Mouse (Mus musculus) ovary, postnatal 14 days (tissue): ENCODE measurements at regions not wholly inside any gene's neighbourhood (a gene's known extent, or its start where the extent isn't known, plus 50 kb on each side); places are given as distances from the start of the nearest gene placed in this dataset.

Source experiments
- DNase-seq: peaks from one replicate; pipeline ENCODE4 v3.0.0; 2022; ENCODE audit warnings: low spot score

DNA sequence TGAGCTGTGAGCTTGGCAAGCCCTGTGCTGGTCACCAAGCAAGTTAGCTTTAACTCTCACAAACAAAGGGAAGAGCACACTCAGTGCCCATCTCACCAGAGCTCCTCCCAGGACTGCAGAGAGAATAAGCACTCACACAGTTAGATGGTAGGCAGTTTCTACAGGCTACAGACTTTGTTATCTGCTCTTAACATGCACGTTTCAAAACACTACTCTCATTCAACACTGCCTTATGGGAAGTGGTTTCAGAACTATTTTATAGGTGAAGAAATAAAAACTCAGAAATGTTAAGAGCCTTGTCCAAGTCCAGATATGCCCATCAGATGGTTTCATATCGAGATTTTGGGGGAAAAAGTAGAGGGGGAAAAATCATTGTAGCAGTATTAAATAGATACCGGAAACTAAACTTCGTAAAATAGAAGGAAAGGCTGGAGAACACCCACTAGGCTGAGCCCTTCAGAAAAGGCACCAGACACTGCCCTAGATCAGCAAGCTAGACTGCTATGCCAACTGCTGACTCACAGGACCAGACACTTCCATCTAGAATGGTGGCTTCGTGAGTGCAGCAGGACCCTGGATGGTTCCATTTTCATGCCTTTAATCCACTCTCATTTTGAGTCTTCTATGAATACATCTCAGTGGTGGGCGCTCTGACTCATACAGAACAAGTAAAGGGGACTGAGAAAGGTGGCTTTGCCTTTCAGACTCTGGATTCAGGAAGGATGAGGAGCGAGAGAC is 51.3 kb upstream of the Serbp1 start:
- no peak for DNase-seq

GRCm38 (mm10) chr6:67184662-67185061 is 53.3 kb upstream of the Serbp1 start:
- DNase-seq: no peak

- no peak for DNase-seq
Measured at GRCm38 (mm10) chr6:67183481-67184215, 54.3 kb upstream of the Serbp1 start.

DNA sequence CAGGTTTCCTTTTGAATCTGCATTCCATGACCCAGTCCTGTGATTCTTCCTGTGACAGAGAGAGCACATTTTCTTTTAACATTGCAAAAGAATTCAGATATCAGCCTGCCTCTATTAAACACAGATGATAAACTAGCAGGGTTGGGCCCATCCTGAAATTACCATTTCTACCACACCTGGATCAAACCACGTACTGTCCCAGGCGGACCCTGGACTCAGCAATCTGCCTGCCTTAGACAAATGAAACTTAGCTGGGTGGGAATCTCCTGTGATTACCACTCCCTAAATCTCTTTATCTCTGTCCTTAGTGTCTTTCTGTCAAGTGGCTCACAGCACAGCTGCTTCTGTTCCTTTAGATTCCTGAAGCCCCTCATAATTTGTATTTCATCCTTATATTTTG is 55.5 kb upstream of the Serbp1 start:
- DNase-seq: no peak

DNA sequence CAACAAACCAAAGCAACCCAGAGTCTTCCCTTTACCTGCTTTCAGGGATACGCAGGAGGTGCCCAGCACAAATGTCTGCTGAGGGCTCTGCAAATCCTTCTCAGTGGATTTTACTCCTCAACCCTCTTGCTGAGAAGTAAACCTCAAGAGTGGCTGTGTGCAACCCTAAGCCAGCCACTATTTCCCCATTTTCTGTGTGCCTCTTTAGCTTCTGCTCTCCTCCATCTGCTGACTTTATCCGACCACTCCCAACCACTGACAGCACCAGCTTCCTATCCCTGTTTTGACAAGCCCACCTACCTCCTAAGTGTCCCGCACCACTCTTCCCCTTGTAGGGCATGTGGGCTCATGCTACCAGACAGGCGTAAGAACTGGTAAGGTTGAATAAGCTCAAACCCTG is 56.5 kb upstream of the Serbp1 start:
- DNase-seq: no peak

DNA sequence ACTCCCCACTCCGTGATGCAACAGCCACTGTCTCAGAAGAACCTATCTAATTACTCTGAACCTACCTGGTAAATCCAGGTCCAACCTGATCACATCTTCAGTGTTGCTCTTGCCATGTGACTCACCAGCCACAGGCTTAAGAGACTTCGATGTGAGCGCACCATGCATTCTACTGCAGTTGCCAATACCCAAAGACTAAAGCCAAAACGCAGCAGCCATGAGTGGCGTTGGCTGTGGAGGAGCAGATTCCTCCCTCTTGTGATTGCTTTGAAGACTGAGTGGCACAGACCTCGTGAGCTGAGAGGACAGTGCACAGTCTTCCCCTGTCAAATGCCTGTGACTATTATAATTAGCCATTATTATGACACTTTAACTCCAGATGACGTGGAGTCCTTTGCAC is 58.6 kb upstream of the Serbp1 start:
- no peak for DNase-seq

DNA sequence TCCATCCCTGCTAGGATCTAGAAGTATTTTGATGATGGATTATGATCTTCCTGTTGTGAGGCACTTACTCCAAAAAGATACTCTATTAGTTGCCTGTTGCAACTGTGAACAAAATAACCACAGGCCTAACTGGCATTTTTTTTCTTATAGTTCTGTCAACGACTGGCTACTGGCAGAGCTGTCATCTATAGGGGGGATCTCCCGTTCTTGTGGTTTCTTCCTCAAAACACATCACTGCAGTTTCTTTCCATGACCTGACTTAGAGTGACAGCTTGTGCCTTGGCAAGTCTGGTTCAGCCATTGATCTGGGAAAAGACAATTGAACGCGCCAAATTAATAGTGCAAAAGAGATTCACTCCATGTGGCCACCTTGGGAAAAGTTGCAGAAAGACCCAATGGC is 59.4 kb upstream of the Serbp1 start:
- DNase-seq: no peak

DNA sequence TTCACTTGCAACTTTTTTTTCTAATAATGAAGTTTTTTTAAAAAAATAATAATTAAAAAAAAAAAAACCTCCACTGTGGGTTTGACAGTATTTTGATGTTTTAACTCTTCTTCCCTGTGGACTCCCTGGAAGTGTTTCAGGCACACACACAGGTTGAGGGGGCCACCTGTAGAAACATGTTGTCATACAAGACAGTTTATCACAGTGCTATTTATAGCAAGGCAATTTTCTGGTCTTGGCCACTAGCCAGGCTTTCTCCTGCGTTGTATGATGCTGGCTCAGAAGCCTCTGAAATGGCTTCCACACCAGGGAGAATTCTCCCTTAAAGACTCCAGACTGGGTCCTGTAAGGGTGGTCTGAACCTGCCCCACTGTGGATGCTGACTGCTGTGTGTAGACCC is 59.9 kb upstream of the Serbp1 start:
- DNase-seq: no peak

- no peak for DNase-seq
Measured at GRCm38 (mm10) chr6:67170674-67170946, 67.4 kb upstream of the Serbp1 start.

- DNase-seq: peak; percentile 33
Measured at GRCm38 (mm10) chr6:67169873-67170673, 67.9 kb upstream of the Serbp1 start.

- DNase-seq: no peak
Measured at GRCm38 (mm10) chr6:67168803-67169202, 69.2 kb upstream of the Serbp1 start.

GRCm38 (mm10) chr6:67168031-67168777 is 69.8 kb upstream of the Serbp1 start:
- peak; percentile 18 for DNase-seq

GRCm38 (mm10) chr6:67165091-67165490 is 72.9 kb upstream of the Serbp1 start:
- DNase-seq: no peak

DNA sequence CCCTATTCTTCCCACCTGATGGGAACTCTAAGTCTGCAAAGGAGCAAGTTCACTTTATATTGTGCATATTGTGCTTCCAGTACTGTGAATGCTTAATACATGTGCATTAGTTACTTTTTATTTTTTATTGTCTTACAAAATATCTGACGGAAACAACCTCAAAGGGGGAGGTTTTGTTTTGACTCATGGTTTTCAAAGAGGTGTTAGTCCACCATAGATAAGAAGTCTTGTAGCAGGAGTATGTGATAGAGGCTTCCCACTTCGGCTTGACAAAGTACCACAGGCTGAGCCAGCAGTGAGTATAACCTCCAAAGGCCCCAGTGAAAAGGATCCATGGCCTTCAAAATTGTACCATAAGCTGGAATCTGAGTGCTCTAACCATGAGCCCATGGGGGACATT is 74.0 kb upstream of the Serbp1 start:
- DNase-seq: no peak

- no peak for DNase-seq
Measured at GRCm38 (mm10) chr6:67162814-67163213, 75.2 kb upstream of the Serbp1 start.

DNA sequence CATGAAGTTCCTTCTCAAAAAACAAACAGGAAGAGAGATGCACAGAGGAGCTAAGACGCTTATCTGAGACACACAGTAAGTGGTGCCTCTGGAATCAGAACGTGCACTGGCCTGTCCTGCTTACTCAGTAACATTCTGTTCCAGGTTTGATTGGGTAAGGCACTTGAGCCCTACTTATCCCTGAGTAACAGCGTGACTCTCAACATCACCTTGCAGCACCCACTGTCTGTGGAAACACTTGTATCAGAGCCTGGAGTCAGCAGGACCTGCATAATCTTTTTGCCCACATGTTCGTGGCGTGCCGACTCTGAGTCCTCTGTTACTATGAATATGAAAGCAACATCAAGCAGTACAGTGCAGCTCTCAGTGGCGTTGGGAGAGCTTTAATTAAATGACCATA is 76.4 kb upstream of the Serbp1 start:
- no peak for DNase-seq

GRCm38 (mm10) chr6:67160564-67160963 is 77.4 kb upstream of the Serbp1 start:
- no peak for DNase-seq

- DNase-seq: no peak
Measured at GRCm38 (mm10) chr6:67159726-67160523, 78.1 kb upstream of the Serbp1 start.

DNA sequence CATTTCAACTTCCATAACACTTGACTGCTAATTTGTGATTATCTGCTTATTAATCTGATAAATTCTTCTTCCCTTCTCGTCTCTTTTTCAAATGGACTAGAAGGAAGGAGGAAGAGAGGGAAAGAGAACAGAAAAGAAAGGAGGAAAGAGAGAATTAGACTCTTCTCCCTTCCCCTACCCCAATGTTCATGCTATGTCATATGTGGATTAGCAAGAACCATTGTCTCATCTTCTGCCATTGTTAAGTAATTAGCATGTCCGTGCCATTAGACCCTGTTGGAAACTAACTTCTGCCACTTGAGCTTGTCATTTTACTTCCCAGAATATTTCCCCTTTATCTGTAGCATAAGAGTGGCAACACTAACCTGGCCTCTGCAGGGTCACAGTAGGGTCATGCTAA is 78.8 kb upstream of the Serbp1 start:
- DNase-seq: no peak

GRCm38 (mm10) chr6:67158765-67159164 is 79.2 kb upstream of the Serbp1 start:
- DNase-seq: peak; percentile 77

DNA sequence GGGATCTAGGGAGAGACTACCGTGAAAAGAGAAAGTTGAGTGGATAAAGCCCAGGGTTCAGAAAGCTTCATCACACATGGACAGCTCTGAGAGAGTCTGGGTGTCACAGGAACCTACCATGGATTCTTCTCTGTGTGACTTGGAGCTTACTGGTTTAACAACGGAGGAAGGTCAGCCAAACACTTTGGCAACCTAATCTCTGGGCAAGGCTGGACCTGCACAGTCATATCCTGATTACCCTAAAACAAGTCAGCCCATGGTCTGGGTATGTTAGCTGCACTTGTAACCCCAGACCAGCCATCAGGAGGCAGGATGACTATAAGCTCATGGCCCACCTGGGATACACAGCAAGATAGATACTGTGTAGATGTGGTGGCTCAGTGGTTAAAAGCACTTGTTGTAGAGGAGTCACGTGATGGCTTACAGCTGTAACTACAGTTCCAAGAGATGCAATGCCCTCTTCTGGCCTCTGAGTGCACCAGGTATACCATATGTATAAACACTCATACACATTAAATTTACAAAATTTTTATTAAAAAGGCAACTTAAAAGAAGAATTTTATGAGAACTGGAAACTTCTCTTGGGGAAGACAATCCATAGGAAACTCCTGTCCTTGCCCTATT is 85.0 kb upstream of the Serbp1 start:
- no peak for DNase-seq
